Mouse (Mus musculus) NIH3T3 (cell line): ENCODE measurements at regions not wholly inside any gene's neighbourhood (a gene's known extent, or its start where the extent isn't known, plus 50 kb on each side); places are given as distances from the start of the nearest gene placed in this dataset.

ENCODE experiments used
- DNase-seq: peaks from one replicate; pipeline ENCODE4 v3.0.0-alpha.2; 2012; ENCODE audit warnings: low read depth

GRCm38 (mm10) chr1:42472495-42473230 lies 222.9 kb upstream of the Pou3f3 start:
- DNase-seq: no peak

GRCm38 (mm10) chr1:42474197-42474596 lies 221.4 kb upstream of the Pou3f3 start:
- no peak for DNase-seq

- DNase-seq: no peak
Measured at GRCm38 (mm10) chr1:42474831-42475230, 220.7 kb upstream of the Pou3f3 start.

DNA sequence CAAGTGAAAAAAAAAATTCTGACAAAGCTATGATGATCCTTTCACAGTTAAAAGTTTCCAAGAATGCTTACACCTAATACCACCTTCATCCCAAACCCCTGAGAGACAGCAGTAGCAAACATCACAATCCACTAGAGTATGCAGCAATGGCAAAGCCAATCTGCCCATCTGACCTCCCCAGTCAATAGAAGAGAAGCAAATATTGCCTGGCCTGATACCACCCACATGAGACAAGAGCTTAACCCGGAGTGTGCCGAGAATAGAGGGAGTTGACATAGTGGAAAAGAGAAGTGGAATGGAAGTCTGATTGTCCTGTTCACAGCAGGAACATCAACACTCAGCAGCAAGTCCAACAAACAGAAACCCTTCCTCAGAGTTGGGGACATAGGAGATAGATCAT lies 219.9 kb upstream of the Pou3f3 start:
- no peak for DNase-seq

DNA sequence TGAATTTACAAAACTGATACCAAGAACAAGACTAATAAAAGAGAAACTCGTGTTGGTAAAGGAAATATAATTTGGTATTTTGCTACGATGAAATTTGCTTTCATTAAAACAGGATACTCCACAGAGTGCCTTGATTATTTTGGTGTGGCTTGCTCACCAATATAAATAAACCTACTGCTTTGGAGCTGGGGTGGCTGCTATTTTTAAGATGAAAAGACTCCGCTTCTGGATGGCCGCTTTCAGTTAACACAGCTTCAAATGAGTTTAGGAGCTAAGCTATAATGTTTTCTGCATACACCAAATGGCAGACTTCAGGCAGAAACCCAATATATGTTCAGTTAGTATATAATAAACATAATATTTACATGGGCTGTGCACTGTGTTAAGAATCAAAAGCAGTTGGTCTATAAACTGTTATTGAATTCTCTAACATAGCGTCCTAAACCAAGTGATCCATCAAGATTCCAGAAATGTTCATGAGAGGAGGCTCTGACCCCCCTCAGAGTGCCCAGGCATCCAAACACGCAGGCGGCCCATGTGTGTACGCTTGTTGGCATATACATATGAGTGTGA lies 215.1 kb upstream of the Pou3f3 start:
- DNase-seq: no peak

- no peak for DNase-seq
Measured at GRCm38 (mm10) chr1:42489563-42489962, 206.0 kb upstream of the Pou3f3 start.

- DNase-seq: no peak
Measured at GRCm38 (mm10) chr1:42490856-42491643, 204.5 kb upstream of the Pou3f3 start.

DNA sequence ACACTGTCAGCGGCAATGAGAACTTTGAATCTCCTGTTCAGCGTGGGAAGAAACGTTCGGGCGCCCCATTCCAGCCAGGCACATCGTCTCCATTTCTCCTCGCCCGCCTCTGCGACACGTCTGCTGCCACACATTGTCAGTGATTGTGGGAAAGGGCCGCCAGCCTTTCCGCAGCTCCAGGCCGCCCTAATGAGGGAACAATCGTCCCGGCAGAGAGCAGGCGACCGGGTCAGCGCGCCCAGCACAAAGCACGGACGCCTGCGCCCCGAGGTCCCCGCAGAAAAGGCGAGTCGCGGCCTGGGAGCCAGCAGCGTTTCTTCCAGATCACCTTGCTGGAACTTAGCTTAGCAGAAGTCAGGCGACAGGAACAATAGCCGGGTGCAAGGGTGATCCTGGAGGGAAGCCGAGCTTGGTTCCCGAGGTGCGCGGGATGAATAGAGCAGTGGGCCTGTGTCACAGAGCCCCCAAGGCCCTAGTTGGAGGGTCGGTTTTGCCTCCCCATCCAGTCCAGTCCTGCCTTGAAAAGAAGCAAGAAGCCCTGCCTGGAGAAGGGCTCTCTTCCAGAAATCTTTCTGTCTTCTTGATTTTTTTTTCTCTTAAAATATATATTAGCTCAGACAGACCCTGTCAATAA lies 203.8 kb upstream of the Pou3f3 start:
- no peak for DNase-seq

GRCm38 (mm10) chr1:42496022-42496421 lies 199.5 kb upstream of the Pou3f3 start:
- no peak for DNase-seq

- no peak for DNase-seq
Measured at GRCm38 (mm10) chr1:42496433-42496832, 199.1 kb upstream of the Pou3f3 start.

DNA sequence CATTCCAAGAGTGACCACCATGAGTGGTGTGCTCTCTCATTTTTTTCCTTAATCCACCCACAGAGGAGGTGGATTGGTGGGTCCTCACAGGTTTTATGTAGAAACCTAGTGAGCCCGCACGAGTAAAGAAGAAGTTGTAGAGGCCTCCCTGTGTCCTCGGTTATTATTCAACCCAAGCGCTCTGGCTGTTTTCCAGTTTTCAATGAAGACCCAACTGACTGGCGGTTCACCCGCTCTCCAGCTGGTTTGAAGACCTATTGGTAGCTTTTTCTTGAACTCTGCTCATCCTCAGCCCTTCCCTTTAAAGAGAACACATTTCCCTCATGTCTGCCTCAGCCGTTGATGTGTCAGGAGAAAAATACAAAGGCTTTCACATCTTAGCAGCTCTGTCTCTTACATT lies 196.7 kb upstream of the Pou3f3 start:
- DNase-seq: no peak

DNA sequence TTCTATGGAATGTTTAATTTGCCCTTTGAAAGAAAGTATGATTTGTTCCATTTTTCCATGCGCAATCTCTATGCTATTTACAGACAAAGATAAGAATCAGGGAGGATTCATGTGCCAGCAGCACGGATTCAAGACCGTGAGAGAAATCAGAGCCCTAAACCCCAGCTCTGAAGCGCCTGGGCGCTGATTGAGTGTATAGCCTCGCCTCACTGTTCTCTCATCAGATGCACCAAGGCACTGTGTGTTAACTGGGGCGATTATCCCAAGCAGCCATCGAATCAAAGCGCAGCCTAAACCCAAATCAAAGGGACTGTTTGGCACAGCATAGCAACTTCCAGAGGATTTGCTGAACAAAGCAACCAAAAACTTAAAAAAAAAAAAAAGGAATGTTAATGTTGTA lies 191.1 kb upstream of the Pou3f3 start:
- no peak for DNase-seq

- DNase-seq: no peak
Measured at GRCm38 (mm10) chr1:42505048-42505729, 190.4 kb upstream of the Pou3f3 start.

GRCm38 (mm10) chr1:42514417-42514816 lies 181.2 kb upstream of the Pou3f3 start:
- DNase-seq: no peak

DNA sequence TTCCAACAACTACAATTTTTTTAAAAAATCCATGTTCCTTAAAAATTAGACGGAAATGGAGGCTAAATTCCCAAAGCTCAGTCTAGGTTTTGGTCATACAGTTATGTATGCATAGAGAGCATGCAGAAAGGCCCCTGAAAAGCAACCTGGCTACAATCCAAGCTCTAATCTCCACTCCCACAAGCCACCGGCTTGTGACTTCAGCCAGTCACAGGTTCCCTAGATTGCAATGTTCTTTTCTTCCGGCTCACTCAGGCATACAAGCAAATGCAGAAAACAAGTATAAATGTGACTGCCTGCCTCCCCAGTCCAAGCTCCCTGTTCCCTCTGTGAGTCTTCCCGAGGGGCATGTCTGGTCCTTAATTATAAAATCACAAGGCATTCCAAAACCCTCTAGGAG lies 171.2 kb upstream of the Pou3f3 start:
- no peak for DNase-seq

DNA sequence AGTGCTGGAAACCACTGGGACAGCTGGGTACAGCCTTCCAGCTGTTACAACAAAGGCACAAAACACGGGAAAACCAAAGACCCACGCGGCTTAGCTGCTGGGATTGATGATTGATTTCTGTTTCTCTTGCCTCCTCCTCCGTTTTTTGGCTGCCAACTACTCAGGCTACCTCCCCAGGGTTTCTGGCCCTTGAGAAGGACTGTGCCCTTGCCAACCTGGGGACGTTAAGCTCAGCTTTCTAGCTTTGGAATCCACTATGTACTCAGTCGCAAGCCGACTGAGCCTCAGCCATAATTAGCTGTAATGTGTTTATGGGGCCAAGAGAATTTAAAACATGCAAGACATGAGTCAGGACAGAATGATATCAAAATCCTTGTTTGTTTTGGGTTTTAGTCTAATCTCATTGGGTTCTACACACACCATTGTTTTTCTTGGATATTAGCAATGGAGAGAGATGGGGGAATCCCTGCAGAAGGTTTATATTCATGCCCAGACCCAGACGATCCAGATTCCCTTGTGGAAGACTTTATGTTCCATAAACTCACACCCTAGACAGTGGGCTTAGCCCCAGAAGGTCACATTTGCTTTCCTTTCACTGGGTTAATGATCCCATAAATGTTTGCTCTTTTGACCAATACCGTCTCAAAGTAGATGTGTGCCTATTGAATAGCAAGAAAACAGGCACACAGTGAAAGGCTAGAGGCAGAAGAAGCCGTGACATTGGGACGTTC lies 167.7 kb upstream of the Pou3f3 start:
- DNase-seq: no peak

GRCm38 (mm10) chr1:42532908-42533307 lies 162.7 kb upstream of the Pou3f3 start:
- DNase-seq: no peak

DNA sequence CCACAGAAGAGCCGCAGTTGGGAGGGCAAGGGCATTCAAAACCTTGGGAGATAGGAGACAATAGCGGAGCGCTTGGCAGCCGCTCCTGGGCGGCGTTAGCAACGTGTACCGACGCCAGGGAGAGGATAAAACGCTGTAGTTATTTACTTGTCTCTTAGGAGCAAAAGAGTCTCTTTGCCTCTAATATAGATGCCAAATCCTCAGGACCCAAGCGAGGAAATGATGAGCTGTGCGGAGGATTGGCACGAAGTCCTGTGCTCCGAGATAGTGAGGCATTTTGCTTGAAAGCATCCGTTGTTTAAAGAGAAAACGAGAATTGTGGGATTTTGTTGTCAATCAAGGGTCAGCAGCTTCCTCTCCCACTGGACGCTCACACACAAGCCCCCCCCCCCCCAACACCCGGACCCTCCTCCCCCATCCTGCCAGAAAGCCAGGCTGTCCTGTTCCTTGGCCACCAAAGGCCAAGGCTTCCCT lies 156.5 kb upstream of the Pou3f3 start:
- DNase-seq: no peak

DNA sequence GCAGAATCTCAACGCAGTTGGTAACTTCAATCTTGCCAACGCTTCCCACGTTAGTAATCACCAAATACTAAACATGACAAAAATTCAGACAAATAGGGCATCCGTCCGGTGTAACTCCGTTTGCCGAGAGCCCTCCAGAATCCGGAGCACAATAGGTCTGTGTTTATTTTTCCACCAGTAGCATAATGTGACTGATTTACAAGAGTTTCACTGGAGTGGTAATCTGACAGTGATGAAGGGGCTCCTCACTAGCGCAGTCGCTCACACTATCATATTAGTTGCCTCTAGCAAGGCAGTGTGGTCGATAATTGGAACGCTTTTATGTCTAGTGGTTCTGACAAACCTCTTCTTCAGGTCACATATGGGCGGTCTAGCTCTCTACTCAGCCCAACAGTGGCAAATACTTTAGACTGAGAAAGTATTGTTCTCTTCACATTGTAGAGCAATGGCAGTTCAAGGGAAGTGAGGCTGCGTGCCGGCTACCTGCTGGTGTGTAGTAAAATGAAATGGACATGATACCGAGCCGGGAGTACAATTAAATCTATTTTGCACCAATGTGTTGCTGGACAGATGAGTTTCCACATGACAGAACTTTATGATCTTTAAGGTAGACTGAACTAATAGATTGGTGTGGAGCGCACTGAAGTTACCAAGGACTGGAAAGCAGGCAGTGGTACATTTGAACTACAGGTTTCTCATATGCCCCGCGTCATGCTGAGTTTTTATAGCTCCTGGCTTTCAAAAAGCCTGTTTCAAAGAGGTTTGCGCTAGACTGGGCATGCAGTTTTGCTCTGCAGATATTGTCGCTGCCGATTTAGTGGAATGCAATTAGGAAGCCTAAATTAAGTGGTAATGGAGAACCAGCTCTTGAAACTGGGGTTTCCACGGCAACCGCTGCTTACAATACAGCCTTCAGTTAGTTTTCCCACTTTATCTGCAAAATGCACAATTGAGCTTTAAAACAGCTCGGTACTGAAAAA lies 155.7 kb upstream of the Pou3f3 start:
- DNase-seq: no peak

DNA sequence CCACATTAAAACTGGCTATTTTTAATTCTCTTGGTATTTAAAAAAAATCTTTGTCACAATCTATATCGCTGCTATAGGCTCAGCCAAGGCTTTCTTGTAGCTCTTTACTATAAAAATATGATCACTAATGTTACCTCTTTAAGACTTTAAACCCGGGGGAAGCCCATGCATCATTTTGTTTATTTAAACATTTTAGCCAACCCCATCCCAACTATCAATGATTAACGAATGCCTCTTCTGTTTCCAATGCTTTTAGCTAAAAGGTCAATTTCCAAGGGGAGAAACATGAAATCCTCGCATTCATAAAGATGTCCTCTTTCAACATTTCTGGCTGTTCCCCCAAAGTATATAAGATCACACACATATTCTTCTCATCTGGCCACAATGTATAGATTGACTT lies 153.6 kb upstream of the Pou3f3 start:
- no peak for DNase-seq
